Mouse (Mus musculus) bone marrow macrophage, adult 2 months (primary cell): ENCODE measurements around the gene Aox1.

Experiments used
- CTCF ChIP-seq: IDR thresholded peaks from 2 replicates; pipeline ENCODE4 v1.5.1; 2012; ENCODE audit warnings: low read depth, mild to moderate bottlenecking, low read length, moderate library complexity
- POLR2A ChIP-seq: IDR thresholded peaks from 2 replicates; pipeline ENCODE4 v1.6.1; 2012; ENCODE audit warnings: mild to moderate bottlenecking, low read depth, low read length, borderline replicate concordance

DNA sequence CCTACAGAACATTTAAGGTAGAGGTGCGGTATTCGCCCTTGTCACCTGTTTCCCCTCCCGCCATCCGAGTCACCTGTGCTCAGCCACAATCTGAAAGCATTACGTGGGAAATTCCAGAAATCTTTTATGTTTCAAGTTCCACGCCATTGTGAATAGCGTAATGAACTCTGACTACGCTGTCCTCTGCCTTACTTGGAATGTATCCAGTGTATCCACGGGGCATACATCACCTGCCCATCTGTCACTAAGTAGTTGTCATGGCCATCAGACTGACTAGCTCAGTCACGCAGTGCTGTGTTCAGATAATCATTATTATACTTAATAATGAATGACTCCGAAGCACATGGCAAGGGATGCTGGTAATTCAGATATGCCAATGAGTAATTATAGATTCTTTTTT, 25.9 kb downstream of the Aox1 start:
- TF ChIP-seq POLR2A (no peak), CTCF (no peak)
